Comparison of ENCODE assay signal across 8 mouse cellular contexts in genomic region chr4:41465287-41465665, GRCm38 (mm10). TPM values are rescaled to one million over a fixed set of nuclear protein-coding genes. Genes with fewer than 3 reads are reported as not detected.
A peak's percentile ranks its signal among the peaks of the same experiment; 100 is the strongest.
DNase-seq lines count a peak whose midpoint lies in the region; ATAC-seq and TF ChIP-seq lines count a peak whose summit lies in the region.

No protein-coding gene starts in this region.

- no peaks in the 10 kb centered on the region for H3K27me3 ChIP-seq in embryonic facial prominence, embryonic 11.5 days (ENCODE audit: control insufficient read depth, insufficient read depth, low read length)
- no peaks in the 10 kb centered on the region for H3K27me3 ChIP-seq in intestine, embryonic 14.5 days (replicated peaks; ENCODE audit: control insufficient read depth, insufficient read depth, low read length)
- no peaks in the 10 kb centered on the region for H3K27me3 ChIP-seq in neural tube, embryonic 12.5 days (replicated peaks)

- WGBS in lung, adult 2 months = 5% methylated on average over 17 of the region's 17 CpGs
- 4% methylated on average over 17 of the region's 17 CpGs for WGBS in embryonic facial prominence, embryonic 11.5 days
- 4% methylated on average over 17 of the region's 17 CpGs for WGBS in intestine, embryonic 14.5 days
- 6% methylated on average over 17 of the region's 17 CpGs for WGBS in neural tube, embryonic 12.5 days

- ATAC-seq in embryonic facial prominence, embryonic 11.5 days (replicated peaks; ENCODE audit: insufficient number of reproducible peaks, low FRiP score, low TSS enrichment, low read depth) = no peak
- no peak; the same call in 1 of the 2 replicates for ATAC-seq in intestine, embryonic 14.5 days (replicated peaks; ENCODE audit: low FRiP score, low TSS enrichment, low read depth)
- ATAC-seq in neural tube, embryonic 12.5 days (ENCODE audit: low FRiP score, low read depth) = no peak; the same call in 1 of the 2 replicates
- no peak for ATAC-seq in CD4-positive, CD25-positive, alpha-beta regulatory T cell, adult 4 months

- peak overlapping the region; percentile 37 for H3K4me2 ChIP-seq in embryonic facial prominence, embryonic 11.5 days (ENCODE audit: low read depth, low read length)
- H3K4me2 ChIP-seq in intestine, embryonic 14.5 days (ENCODE audit: low read length) = peak overlapping the region; percentile 46
- peak overlapping the region; percentile 68 for H3K4me2 ChIP-seq in neural tube, embryonic 12.5 days (replicated peaks)

- H3K9me3 ChIP-seq in embryonic facial prominence, embryonic 11.5 days (replicated peaks; ENCODE audit: control insufficient read depth, low read length) = no peaks in the 10 kb centered on the region
- H3K9me3 ChIP-seq in intestine, embryonic 14.5 days (ENCODE audit: control insufficient read depth, low read length) = no peaks in the 10 kb centered on the region
- no peaks in the 10 kb centered on the region for H3K9me3 ChIP-seq in neural tube, embryonic 12.5 days

- 0 out of 2 replicates have a peak overlapping the region, but pooled peaks have one; percentile 17 for H3K27ac ChIP-seq in embryonic facial prominence, embryonic 11.5 days (replicated peaks; ENCODE audit: low read depth, low read length)
- H3K27ac ChIP-seq in intestine, embryonic 14.5 days (ENCODE audit: low read depth) = peak overlapping the region; percentile 36; the same call in 1 of the 2 replicates
- no peak overlapping the region for H3K27ac ChIP-seq in neural tube, embryonic 12.5 days

- H3K9ac ChIP-seq in embryonic facial prominence, embryonic 11.5 days (replicated peaks; ENCODE audit: low read length) = peak overlapping the region; percentile 69
- H3K9ac ChIP-seq in intestine, embryonic 14.5 days (ENCODE audit: low read length) = peak overlapping the region; percentile 60
- peak overlapping the region; percentile 66 for H3K9ac ChIP-seq in neural tube, embryonic 12.5 days

- no peak for TF ChIP-seq CTCF in lung, adult 2 months (IDR thresholded peaks at IDR 0.05; ENCODE audit: insufficient read depth, low read length)

- H3K4me1 ChIP-seq in lung, adult 2 months (ENCODE audit: control insufficient read depth, insufficient read depth, low read length) = peaks cover 4% of the 10 kb centered on the region
- H3K4me1 ChIP-seq in embryonic facial prominence, embryonic 11.5 days (ENCODE audit: control insufficient read depth, insufficient read depth, low read length) = no peaks in the 10 kb centered on the region
- peaks cover 9% of the 10 kb centered on the region for H3K4me1 ChIP-seq in intestine, embryonic 14.5 days (replicated peaks; ENCODE audit: control insufficient read depth, insufficient read depth, low read length)
- peaks cover 20% of the 10 kb centered on the region for H3K4me1 ChIP-seq in neural tube, embryonic 12.5 days

- no peak for DNase-seq in lung, adult 2 months
- no peak for DNase-seq in lung, postnatal 25 days (ENCODE audit: low spot score)
- peak; percentile 48 for DNase-seq in embryonic facial prominence, embryonic 11.5 days (ENCODE audit: low spot score)
- DNase-seq in intestine, embryonic 14.5 days (ENCODE audit: low spot score) = no peak
- no peak for DNase-seq in frontal cortex, postnatal 10 days (ENCODE audit: low spot score in 2 of 2)
- DNase-seq in MN1 (ENCODE audit: low spot score) = no peak

- no peak for TF ChIP-seq POLR2A in lung, adult 2 months (IDR thresholded peaks at IDR 0.05; ENCODE audit: borderline replicate concordance, extremely low read depth, low read depth, low read length)

- no peaks in the 10 kb centered on the region for H3K36me3 ChIP-seq in embryonic facial prominence, embryonic 11.5 days (replicated peaks; ENCODE audit: control insufficient read depth, insufficient read depth, low read depth, low read length)
- no peaks in the 10 kb centered on the region for H3K36me3 ChIP-seq in intestine, embryonic 14.5 days (ENCODE audit: control insufficient read depth, insufficient read depth, low read length)
- no peaks in the 10 kb centered on the region for H3K36me3 ChIP-seq in neural tube, embryonic 12.5 days

- H3K4me3 ChIP-seq in lung, adult 2 months (replicated peaks; ENCODE audit: extremely low read depth, low read depth, low read length) = peak overlapping the region; percentile 94
- H3K4me3 ChIP-seq in embryonic facial prominence, embryonic 11.5 days (ENCODE audit: low read depth, low read length) = peak overlapping the region; percentile 78
- H3K4me3 ChIP-seq in intestine, embryonic 14.5 days (ENCODE audit: low read depth, low read length) = peak overlapping the region; percentile 81
- peak overlapping the region; percentile 61 for H3K4me3 ChIP-seq in neural tube, embryonic 12.5 days

RNA-seq across cellular contexts. Expression of gene Nudt2, which starts 0.3 kb away (rescaled TPM):
- 7.2 and 11.7 TPM in 2 replicates for polyA plus RNA-seq in lung, adult 2 months (2012; rRNA removed)
- polyA plus RNA-seq in embryonic facial prominence, embryonic 11.5 days (2014; fragmentation: Nextera tagmentation; extraction: Ambion mirVana) = 59.7 and 62.3 TPM in 2 replicates
- polyA plus RNA-seq in intestine, embryonic 14.5 days (2014; fragmentation: Nextera tagmentation; extraction: Ambion mirVana) = 57.7 and 58.7 TPM in 2 replicates
- 54.3 and 57.6 TPM in 2 replicates for polyA plus RNA-seq in neural tube, embryonic 12.5 days (2016; fragmentation: Nextera tagmentation; extraction: Ambion mirVana)
- polyA plus RNA-seq in CD4-positive, CD25-positive, alpha-beta regulatory T cell, adult 4 months (2017; shearing (Covaris generic)) = 10 to 100 TPM; 16.7 to 21.5 TPM

RNA-seq across cellular contexts. Expression of gene Kif24, which starts 0.6 kb away (rescaled TPM):
- polyA plus RNA-seq in lung, adult 2 months (2012; rRNA removed) = 0.95 and 1.2 TPM in 2 replicates
- polyA plus RNA-seq in embryonic facial prominence, embryonic 11.5 days (2014; fragmentation: Nextera tagmentation; extraction: Ambion mirVana) = 8.7 and 10.1 TPM in 2 replicates
- 5.9 and 7.4 TPM in 2 replicates for polyA plus RNA-seq in intestine, embryonic 14.5 days (2014; fragmentation: Nextera tagmentation; extraction: Ambion mirVana)
- 10.0 TPM in 2 replicates for polyA plus RNA-seq in neural tube, embryonic 12.5 days (2016; fragmentation: Nextera tagmentation; extraction: Ambion mirVana)
- polyA plus RNA-seq in CD4-positive, CD25-positive, alpha-beta regulatory T cell, adult 4 months (2017; shearing (Covaris generic)) = 1 to 10 TPM; 1.6 to 1.7 TPM

RNA-seq across cellular contexts. Expression of gene AI464131, which starts 37.6 kb away (rescaled TPM):
- 14.0 and 14.1 TPM in 2 replicates for polyA plus RNA-seq in lung, adult 2 months (2012; rRNA removed)
- polyA plus RNA-seq in embryonic facial prominence, embryonic 11.5 days (2014; fragmentation: Nextera tagmentation; extraction: Ambion mirVana) = 9.7 and 11.4 TPM in 2 replicates
- 6.1 and 6.9 TPM in 2 replicates for polyA plus RNA-seq in intestine, embryonic 14.5 days (2014; fragmentation: Nextera tagmentation; extraction: Ambion mirVana)
- 6.4 and 8.9 TPM in 2 replicates for polyA plus RNA-seq in neural tube, embryonic 12.5 days (2016; fragmentation: Nextera tagmentation; extraction: Ambion mirVana)
- polyA plus RNA-seq in CD4-positive, CD25-positive, alpha-beta regulatory T cell, adult 4 months (2017; shearing (Covaris generic)) = not detected

RNA-seq across cellular contexts. Expression of gene 1110017D15Rik, which starts 51.9 kb away (rescaled TPM):
- polyA plus RNA-seq in lung, adult 2 months (2012; rRNA removed) = 40.8 and 50.3 TPM in 2 replicates
- polyA plus RNA-seq in embryonic facial prominence, embryonic 11.5 days (2014; fragmentation: Nextera tagmentation; extraction: Ambion mirVana) = 6.3 and 6.4 TPM in 2 replicates
- polyA plus RNA-seq in intestine, embryonic 14.5 days (2014; fragmentation: Nextera tagmentation; extraction: Ambion mirVana) = 0.61 and 0.83 TPM in 2 replicates
- polyA plus RNA-seq in neural tube, embryonic 12.5 days (2016; fragmentation: Nextera tagmentation; extraction: Ambion mirVana) = 3.7 and 5.1 TPM in 2 replicates
- not detected for polyA plus RNA-seq in CD4-positive, CD25-positive, alpha-beta regulatory T cell, adult 4 months (2017; shearing (Covaris generic))
